Mouse (Mus musculus): ENCODE data around the gene Tbcb.
"Not testable (repeated sequence)": the region's sequence is repeated elsewhere in the genome, so short reads cannot be mapped to it uniquely, and the experiment has no call there.

The Tbcb gene

GRCm38 (mm10) chr7:30193013-30193412 lies 39.1 kb downstream of the Tbcb start:
- DNase-seq: no peak

DNA sequence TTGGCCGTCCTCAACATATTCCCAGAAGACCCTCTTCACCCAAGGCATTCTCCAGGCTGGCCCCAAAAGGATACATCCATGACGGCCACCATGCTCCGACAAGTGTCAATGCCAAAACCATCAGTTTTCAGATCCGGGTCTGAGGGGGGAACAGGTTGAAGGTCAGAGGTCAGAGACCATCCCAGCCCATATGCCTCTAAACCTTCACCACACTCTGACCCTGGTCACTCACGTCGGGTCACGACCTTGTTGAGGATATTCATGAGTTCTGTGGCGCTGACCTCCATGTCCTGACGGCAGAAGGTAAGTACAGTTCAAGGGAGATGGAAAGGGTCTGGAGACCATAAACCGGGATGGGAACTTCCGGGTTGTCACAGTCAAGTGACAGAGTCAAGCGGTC lies 40.0 kb downstream of the Tbcb start:
- no peak for DNase-seq

GRCm38 (mm10) chr7:30189116-30189491 lies 43.0 kb downstream of the Tbcb start:
- no peak for DNase-seq

DNA sequence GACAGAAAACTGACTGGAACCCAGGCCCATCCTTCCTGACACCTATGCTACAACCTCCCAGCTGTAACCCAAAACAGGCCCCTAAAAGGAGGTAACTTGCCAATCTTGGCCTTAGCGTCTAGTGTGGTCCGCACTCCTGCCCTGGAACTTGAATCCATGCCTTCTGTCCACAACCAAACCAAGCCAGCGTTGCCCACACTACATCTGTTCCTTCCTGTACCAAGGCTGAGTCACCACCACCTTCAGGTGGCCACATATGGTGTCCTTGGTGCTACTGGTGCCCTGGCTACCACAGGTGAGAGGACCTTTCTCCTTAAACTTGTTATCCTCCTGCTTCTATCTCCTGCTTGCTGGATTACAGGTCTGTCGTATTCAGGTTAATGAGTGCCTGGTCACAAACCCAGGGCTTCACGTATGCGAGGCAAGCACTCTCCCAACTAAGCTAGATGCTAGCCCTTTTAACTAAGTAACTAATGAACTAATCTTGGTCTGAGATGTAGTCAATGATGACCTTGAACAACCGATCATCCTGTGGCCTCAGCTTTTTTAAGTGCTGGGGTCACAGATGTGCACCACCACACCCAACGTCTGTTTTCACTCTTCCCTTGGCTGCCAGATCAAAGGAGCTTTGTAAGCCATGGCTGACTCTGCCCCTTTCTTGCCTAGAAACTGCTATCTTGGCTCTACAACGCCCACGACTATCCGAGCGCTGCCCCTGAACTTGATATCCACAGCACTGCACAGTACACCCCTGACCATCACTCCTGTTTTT lies 43.5 kb downstream of the Tbcb start:
- DNase-seq: peak in 1 of 2 experiments; percentile 55

GRCm38 (mm10) chr7:30184641-30185348 lies 47.3 kb downstream of the Tbcb start:
- no peak for DNase-seq

- DNase-seq: peak; percentile 64 to 80
Observed at GRCm38 (mm10) chr7:30183879-30184289, 48.2 kb downstream of the Tbcb start, which contains the start of gene Cox7a1. Cox7a1 (plus strand) TSS chr7:30184144.

DNA sequence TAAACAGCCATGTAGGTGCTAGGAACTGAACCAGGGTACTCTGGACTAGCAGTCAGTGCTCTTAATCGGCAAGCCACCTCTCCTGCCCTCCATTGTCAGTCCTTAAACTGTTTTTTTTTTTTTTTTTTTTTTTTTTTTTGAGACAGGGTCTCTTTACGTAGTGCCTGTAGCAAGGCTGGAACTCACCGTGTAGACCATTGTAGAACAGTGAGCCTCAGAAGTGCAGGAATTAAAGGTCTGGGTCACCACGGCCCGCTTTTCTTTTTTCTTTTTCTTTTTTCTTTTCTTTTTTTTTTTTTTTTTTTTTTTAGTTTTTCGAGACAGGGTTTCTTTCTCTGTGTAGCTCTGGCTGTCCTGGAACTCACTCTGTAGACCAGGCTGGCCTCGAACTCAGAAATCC lies 48.9 kb downstream of the Tbcb start:
- not testable (repeated sequence) for DNase-seq

- peak in 1 of 2 experiments; percentile 45 for DNase-seq
Observed at GRCm38 (mm10) chr7:30181929-30182328, 50.1 kb downstream of the Tbcb start.

DNA sequence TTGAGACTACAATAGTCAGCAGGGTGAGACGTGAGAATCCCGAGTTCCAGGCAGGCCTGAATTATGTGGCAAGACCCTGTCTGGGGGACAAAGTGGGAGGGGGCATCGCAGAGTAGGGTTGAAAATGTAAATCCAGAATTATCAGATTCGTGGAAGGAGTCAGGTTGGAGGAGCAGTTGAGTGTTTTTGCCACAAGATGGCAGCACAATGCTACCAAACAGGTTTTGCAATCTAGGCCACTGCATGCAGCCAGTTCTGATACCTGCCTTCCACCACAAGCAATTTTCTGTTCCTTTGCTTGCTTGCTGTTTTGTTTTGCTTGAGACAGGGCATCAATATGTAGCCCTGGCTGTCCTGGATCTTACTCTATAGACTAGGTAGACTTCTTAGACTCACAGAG lies 50.8 kb downstream of the Tbcb start:
- DNase-seq: peak; percentile 82 to 88

DNA sequence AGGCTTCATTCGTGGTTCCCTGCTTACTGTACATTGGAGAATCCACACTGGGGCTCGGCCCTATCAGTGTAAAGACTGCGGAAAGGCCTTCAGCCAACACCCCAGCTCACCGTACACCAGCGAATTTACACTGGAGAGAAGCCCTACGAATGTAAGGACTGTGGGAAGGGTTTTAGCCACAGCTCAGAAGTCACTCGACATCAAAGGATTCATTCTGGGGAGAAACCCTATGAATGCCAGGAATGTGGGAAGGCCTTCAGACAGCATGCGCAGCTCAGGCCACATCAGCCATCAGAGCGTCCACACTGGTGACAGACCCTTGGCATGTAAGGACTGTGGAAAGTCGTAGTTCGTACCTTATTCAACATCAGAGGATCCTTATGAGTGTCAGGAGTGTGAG lies 53.8 kb downstream of the Tbcb start:
- no peak for DNase-seq

GRCm38 (mm10) chr7:30176474-30176873 lies 55.6 kb downstream of the Tbcb start:
- DNase-seq: no peak

Data from cerebellum, postnatal 25 days (tissue).